ENCODE assay signal across 18 mouse cellular contexts in the genomic region with DNA sequence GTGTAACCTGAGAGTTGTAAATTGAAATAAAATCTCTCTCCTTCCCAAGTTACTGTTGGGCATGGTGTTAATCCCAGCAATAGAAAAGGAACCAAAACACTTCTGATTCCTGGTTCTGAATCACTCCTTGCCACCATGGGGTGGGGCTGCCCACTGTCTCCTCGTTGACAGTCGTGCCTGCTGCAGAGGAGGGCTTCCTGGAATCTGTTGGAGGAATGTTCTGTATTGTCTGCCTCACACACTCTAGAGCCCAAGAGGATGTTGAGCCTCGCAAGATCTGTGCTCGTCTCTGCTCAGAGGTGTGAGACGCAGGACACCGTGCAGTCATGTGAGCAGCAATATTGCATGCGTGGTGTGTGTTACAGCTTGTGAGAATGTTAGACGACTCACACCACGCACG.
"Had no signal": no experiment of that assay in that cellular context is flagged by ENCODE, and none has a peak within 500 bp of the region (broad histone marks: within the 10 kb centered on the region; RNA-seq: fewer than 3 reads in every experiment).

No protein-coding gene starts in this region.

- DNase-seq: liver, embryonic 13.5 days; liver, postnatal 0 days; lung, adult 2 months; lung, postnatal 14 days; lung, postnatal 36 days; thymus, adult 2 months; thymus, postnatal 25 days; thymus, postnatal 4 days had no signal

- H3K27me3 ChIP-seq: liver, embryonic 13.5 days; liver, embryonic 15.5 days; lung, embryonic 15.5 days; neural tube, embryonic 12.5 days; stomach, embryonic 15.5 days had no signal

- H3K9me3 ChIP-seq: liver, embryonic 15.5 days; lung, embryonic 15.5 days; midbrain, embryonic 12.5 days; neural tube, embryonic 12.5 days; stomach, embryonic 15.5 days had no signal

- ATAC-seq: liver, postnatal 0 days; lung, postnatal 0 days; midbrain, embryonic 16.5 days had no signal

- H3K4me2 ChIP-seq: liver, embryonic 11.5 days; liver, embryonic 13.5 days; liver, embryonic 15.5 days; lung, embryonic 15.5 days; midbrain, embryonic 12.5 days; neural tube, embryonic 12.5 days; stomach, embryonic 15.5 days had no signal

- H3K9ac ChIP-seq: liver, embryonic 13.5 days; liver, embryonic 15.5 days; liver, postnatal 0 days; lung, embryonic 15.5 days; midbrain, embryonic 12.5 days; neural tube, embryonic 12.5 days; stomach, embryonic 15.5 days had no signal

- H3K4me1 ChIP-seq: liver, embryonic 13.5 days; liver, embryonic 15.5 days; lung, embryonic 15.5 days; stomach, embryonic 15.5 days had no signal

- H3K27ac ChIP-seq: liver, embryonic 13.5 days; liver, embryonic 15.5 days; lung, embryonic 15.5 days; macrophage; midbrain, embryonic 12.5 days; neural tube, embryonic 12.5 days; stomach, embryonic 15.5 days; stomach, postnatal 0 days had no signal

- H3K4me3 ChIP-seq: liver, embryonic 13.5 days; liver, embryonic 15.5 days; lung, embryonic 15.5 days; midbrain, embryonic 12.5 days; neural tube, embryonic 12.5 days; stomach, embryonic 15.5 days had no signal

- H3K36me3 ChIP-seq: liver, embryonic 13.5 days; liver, embryonic 15.5 days; lung, embryonic 15.5 days; midbrain, embryonic 12.5 days; neural tube, embryonic 12.5 days; stomach, embryonic 15.5 days had no signal
